Mouse (Mus musculus) B cell, adult (primary cell): ENCODE results near the gene Shcbp1. TPM values are rescaled to one million over a fixed set of nuclear protein-coding genes. Genes with fewer than 3 reads are reported as not detected.

Experiments used
- total RNA-seq: library from RNA; stranded (reverse); gene quantifications from 4 replicates; pipeline ENCODE4 v1.2.4, GENCODE M21; 2023; ENCODE audit not compliant: inconsistent age

Gene Shcbp1
- 1.2 to 2.2 TPM (median 1.7 TPM) in 4 replicates for total RNA-seq

DNA sequence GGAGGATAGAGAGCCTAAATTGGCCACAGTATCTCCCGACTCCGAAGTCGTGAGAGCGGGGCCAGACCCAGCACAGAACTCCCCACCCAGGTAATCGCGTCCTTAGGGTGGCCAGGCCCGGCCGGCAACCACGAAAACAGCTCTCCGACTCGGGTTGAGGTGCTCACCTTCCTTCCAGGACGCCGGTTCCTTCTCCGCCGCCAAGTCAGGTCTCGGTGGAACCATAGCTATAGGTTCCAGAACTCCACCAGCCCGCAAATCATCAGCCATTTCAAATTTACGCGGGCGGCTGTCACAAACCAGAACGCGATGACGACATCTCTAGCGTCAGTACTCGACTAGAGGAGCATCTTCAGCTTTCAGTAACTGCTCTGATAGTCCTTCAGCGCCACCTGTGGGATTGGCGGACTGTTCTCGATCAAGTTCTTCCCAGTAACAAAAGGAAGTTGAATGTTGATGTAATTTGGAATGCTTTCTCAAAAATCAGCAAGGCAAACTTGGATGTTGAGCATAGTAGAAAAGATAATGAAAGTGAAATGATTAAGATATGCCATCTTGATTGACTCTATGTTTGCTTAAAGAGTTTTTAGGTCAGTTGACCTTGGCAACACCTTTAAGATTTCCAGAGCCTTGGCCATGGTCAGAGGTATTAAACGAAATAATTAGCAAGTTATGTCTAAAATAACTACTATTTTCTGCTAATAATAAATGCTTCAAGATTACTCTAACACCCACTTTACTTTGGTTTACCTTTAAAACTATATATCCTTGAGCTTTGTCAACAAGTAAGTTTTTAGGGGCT, at the start of gene Shcbp1:
Shcbp1 (minus strand) TSS at position 314 of the 802 bp plus-strand sequence.

Other genes starting within 250 kb of the Shcbp1 start
- 10.1 to 13.9 TPM (median 10.5 TPM) in 4 replicates for gene Zfp958, start 166.4 kb downstream of the Shcbp1 start, total RNA-seq